Mouse (Mus musculus): ENCODE data around the gene Prdm2. TPM values are rescaled to one million over a fixed set of nuclear protein-coding genes. Genes with fewer than 3 reads are reported as not detected.
A peak's percentile ranks its signal among the peaks of the same experiment; 100 is the strongest.

Prdm2 gene
- polyA plus RNA-seq, 1 experiment from 2014 or later, result 16.9 TPM

DNA sequence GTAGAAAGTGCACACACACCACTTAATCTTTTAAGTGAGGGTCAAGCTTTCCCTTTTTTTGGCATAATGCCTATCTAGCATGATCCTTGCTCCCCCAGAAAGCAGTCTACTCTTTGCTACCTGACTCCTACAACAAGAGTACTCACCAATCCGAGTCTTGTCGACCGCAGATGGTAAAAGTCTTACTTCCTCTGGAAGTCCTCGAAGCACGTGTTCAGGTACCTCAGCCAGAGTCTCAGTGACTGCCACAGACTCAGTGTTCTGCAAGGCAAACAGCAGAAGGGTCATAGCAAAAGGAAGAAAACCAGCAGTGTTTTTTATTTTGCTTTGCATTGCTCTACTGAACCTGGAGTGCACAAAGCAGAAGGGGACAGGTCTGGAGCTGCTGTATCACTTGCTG lies 32.1 kb downstream of the Prdm2 start:
- 91% methylated on average over 5 of the region's 5 CpGs for WGBS
- H3K36me3 ChIP-seq (ENCODE audit: control insufficient read depth, insufficient read depth, low read length), result no peaks in the 10 kb centered on the region
- no peak for DNase-seq (ENCODE audit: low spot score)

DNA sequence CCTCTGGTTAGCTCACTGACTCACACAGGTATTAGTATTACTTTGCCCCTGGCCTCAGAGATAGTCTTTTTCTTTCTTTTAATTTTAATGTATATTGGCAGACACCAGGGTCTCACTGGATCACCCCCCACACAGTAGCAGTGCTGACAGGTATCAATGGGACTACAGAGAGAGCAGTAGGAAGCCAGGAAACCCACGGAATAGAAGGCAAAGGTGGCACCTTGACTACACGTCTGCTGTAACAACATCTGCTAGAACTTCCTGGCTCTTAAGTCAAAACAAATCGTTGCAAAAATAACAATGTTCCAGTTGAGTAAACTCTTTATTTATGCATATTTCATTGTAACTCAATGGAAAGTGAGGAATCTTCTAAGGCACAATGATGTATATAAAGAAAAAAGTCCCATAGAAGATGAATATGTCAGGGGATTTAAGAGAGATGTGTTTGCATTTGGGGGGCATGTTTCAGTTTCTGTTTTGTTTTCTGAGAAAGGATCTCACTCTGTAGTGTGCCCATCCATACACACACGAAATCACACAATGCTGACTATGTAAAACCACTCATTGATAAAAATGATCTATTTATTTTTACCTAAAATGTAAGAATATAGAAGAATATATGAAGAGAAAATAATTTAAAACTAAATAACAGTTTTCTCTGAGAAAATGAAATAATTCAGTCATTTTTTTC lies 41.0 kb downstream of the Prdm2 start:
- WGBS, result 66% methylated on average over 4 of the region's 4 CpGs
- Histone ChIP-seq H3K36me3 (ENCODE audit: control insufficient read depth, insufficient read depth, low read length) (no peaks in the 10 kb centered on the region), H3K4me2 (ENCODE audit: low read depth) (no peak overlapping the region), H3K4me1 (ENCODE audit: control insufficient read depth, insufficient read depth, low read length) (no peaks in the 10 kb centered on the region), H3K27me3 (ENCODE audit: control insufficient read depth, insufficient read depth, low read length) (no peaks in the 10 kb centered on the region), H3K9me3 (ENCODE audit: control insufficient read depth, low read length) (no peaks in the 10 kb centered on the region), H3K9ac (ENCODE audit: low read length) (no peak overlapping the region), H3K27ac (ENCODE audit: low read depth, low read length) (no peak overlapping the region), H3K4me3 (ENCODE audit: low read depth, low read length) (no peak overlapping the region)
- ATAC-seq (ENCODE audit: insufficient read depth, low FRiP score, low TSS enrichment) (no peak), DNase-seq (ENCODE audit: low spot score) (no peak)

More for the DNA sequence above, 32.1 kb downstream of the Prdm2 start:
- H3K27me3 ChIP-seq (ENCODE audit: control insufficient read depth, insufficient read depth, low read length), result no peaks in the 10 kb centered on the region
- no peak overlapping the region for H3K4me3 ChIP-seq (ENCODE audit: low read depth, low read length)
- H3K9me3 ChIP-seq (ENCODE audit: control insufficient read depth, low read length), result no peaks in the 10 kb centered on the region
- no peak for ATAC-seq (ENCODE audit: insufficient read depth, low FRiP score, low TSS enrichment)
- no peaks in the 10 kb centered on the region for H3K4me1 ChIP-seq (ENCODE audit: control insufficient read depth, insufficient read depth, low read length)
- no peak overlapping the region for H3K4me2 ChIP-seq (ENCODE audit: low read depth)
- no peak overlapping the region for H3K9ac ChIP-seq (ENCODE audit: low read length)
- H3K27ac ChIP-seq (ENCODE audit: low read depth, low read length), result no peak overlapping the region

DNA sequence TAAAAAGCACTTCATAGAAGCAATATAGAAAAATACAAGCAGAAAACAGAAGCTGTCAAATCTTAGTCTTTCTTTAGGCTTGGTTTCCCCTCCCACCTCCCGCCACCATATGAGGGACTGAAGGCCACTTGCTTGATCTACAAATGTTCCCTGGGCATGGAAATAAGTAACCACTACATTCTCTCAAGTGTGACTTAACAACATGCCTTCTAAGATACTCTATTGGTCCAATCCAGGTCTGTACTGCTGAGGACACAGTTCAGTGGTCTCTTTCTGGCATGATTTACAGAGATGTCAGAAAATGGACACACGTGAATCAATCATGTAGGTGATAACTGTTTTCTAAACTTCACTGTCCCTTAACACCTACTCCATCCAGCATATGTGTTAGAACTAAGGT lies 42.5 kb downstream of the Prdm2 start:
- Histone ChIP-seq H3K9me3 (ENCODE audit: control insufficient read depth, low read length) (no peaks in the 10 kb centered on the region), H3K36me3 (ENCODE audit: control insufficient read depth, insufficient read depth, low read length) (no peaks in the 10 kb centered on the region), H3K9ac (ENCODE audit: low read length) (no peak overlapping the region), H3K4me2 (ENCODE audit: low read depth) (no peak overlapping the region), H3K4me1 (ENCODE audit: control insufficient read depth, insufficient read depth, low read length) (no peaks in the 10 kb centered on the region), H3K4me3 (ENCODE audit: low read depth, low read length) (no peak overlapping the region), H3K27ac (ENCODE audit: low read depth, low read length) (no peak overlapping the region), H3K27me3 (ENCODE audit: control insufficient read depth, insufficient read depth, low read length) (no peaks in the 10 kb centered on the region)
- DNase-seq (ENCODE audit: low spot score) (no peak), ATAC-seq (ENCODE audit: insufficient read depth, low FRiP score, low TSS enrichment) (no peak)
- 92% methylated on average over 2 of the region's 2 CpGs for WGBS

DNA sequence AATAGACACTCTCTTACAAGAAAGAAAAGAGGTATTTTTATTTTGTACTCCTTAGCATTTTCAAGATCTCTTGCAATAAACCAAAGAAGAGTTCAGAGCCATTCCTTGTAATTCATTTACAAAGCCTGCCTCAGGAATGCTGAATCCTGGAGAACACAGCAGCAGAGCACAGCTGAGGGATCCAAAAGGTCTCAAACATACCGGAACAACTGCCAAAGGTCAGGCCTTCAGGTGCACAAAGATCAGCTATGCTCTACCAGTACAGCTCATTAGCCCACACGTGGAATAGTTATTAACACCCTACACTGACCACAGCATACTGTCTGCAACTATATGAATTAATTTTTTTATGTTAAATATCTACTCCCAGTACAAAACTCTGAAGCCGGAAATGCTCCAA lies 44.7 kb downstream of the Prdm2 start:
- DNase-seq (ENCODE audit: low spot score), result no peak
- no peak overlapping the region for H3K9ac ChIP-seq (ENCODE audit: low read length)
- no peaks in the 10 kb centered on the region for H3K27me3 ChIP-seq (ENCODE audit: control insufficient read depth, insufficient read depth, low read length)
- 91% methylated on average over 3 of the region's 3 CpGs for WGBS
- H3K4me2 ChIP-seq (ENCODE audit: low read depth), result no peak overlapping the region
- no peak overlapping the region for H3K4me3 ChIP-seq (ENCODE audit: low read depth, low read length)
- H3K9me3 ChIP-seq (ENCODE audit: control insufficient read depth, low read length), result no peaks in the 10 kb centered on the region
- ATAC-seq (ENCODE audit: insufficient read depth, low FRiP score, low TSS enrichment), result no peak
- no peaks in the 10 kb centered on the region for H3K4me1 ChIP-seq (ENCODE audit: control insufficient read depth, insufficient read depth, low read length)
- H3K27ac ChIP-seq (ENCODE audit: low read depth, low read length), result no peak overlapping the region
- no peaks in the 10 kb centered on the region for H3K36me3 ChIP-seq (ENCODE audit: control insufficient read depth, insufficient read depth, low read length)

DNA sequence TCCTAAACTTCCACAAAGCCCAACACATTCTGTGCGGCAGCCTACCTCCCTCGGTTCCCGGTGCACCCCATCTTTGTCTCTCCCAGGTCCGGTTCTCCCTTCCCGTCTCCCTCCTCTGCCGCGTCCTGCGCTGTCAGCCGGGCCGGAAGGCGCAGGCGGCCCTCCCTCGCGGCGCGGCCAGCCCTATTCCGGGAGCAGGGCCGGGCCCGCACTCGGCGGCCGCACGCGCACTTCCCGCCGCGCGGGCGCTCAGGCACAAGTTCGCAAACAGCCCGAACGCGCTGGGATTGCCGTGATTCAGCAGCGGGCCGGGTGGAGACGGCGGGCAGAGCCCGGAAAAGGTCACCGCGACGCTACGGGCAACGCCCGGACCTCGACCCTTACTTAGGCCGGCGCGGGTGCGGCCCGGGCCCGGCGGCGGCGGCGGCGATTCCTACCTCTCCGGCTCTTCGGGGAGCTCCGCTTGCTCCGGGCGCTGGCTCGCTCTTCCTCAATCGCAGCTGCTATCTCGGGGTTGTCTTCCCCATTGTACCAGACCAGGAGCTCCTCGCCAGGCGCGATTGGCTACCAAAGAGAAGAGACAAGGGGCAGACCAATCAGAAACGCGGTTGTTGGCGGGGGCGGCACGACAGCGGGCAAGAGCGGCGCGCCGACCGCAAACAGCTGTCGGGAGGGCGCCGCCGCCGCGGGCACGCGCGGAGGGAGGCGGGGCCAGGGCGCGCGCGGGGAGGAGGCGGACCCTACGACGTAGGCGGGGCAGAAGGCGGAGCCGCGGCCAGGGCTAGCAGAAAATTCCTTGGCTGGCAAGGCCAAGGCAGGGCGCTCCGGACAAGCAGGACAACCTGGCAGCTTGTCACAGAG lies 50.9 kb downstream of the Prdm2 start:
- peak overlapping the region; percentile 79 for H3K4me3 ChIP-seq (ENCODE audit: low read depth, low read length)
- ATAC-seq (ENCODE audit: insufficient read depth, low FRiP score, low TSS enrichment), result peak; percentile 100
- peaks cover 12% of the 10 kb centered on the region; the same call in 1 of the 2 replicates for H3K4me1 ChIP-seq (ENCODE audit: control insufficient read depth, insufficient read depth, low read length)
- under 1% methylated on average over 102 of the region's 102 CpGs for WGBS
- H3K9ac ChIP-seq (ENCODE audit: low read length), result peak overlapping the region; percentile 96
- H3K9me3 ChIP-seq (ENCODE audit: control insufficient read depth, low read length), result no peaks in the 10 kb centered on the region
- H3K36me3 ChIP-seq (ENCODE audit: control insufficient read depth, insufficient read depth, low read length), result no peaks in the 10 kb centered on the region; the same call in 1 of the 2 replicates
- no peaks in the 10 kb centered on the region for H3K27me3 ChIP-seq (ENCODE audit: control insufficient read depth, insufficient read depth, low read length)
- peak; percentile 97 for DNase-seq (ENCODE audit: low spot score)
- H3K27ac ChIP-seq (ENCODE audit: low read depth, low read length), result peak overlapping the region; percentile 99
- peak overlapping the region; percentile 51 for H3K4me2 ChIP-seq (ENCODE audit: low read depth)

DNA sequence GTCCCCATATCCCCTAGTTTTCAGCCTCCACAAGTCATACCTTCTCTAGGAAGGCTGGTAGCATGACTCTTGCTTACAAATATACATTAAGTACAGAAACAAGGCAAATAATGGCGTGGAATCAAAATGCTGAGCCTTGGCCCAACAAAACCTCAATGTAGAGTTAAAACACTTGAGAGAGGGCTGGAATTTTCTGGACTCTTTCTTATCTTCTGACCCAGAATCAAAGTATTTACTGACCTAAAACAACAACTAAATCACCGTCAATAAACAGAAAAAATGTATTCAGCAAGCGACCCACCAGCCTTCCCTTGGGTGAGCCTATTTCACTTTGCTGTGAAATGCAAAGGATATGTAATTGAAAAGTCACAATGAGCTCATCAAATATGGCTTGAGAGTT lies 52.0 kb downstream of the Prdm2 start:
- no peaks in the 10 kb centered on the region for H3K27me3 ChIP-seq (ENCODE audit: control insufficient read depth, insufficient read depth, low read length)
- no peaks in the 10 kb centered on the region; the same call in 1 of the 2 replicates for H3K36me3 ChIP-seq (ENCODE audit: control insufficient read depth, insufficient read depth, low read length)
- peak overlapping the region; percentile 51 for H3K4me2 ChIP-seq (ENCODE audit: low read depth)
- WGBS, result 57% methylated on average over 3 of the region's 3 CpGs
- no peak overlapping the region for H3K27ac ChIP-seq (ENCODE audit: low read depth, low read length)
- H3K4me1 ChIP-seq (ENCODE audit: control insufficient read depth, insufficient read depth, low read length), result peaks cover 12% of the 10 kb centered on the region; the same call in 1 of the 2 replicates
- DNase-seq (ENCODE audit: low spot score), result no peak
- peak overlapping the region; percentile 79 for H3K4me3 ChIP-seq (ENCODE audit: low read depth, low read length)
- peak overlapping the region; percentile 96 for H3K9ac ChIP-seq (ENCODE audit: low read length)
- no peaks in the 10 kb centered on the region for H3K9me3 ChIP-seq (ENCODE audit: control insufficient read depth, low read length)
- no peak for ATAC-seq (ENCODE audit: insufficient read depth, low FRiP score, low TSS enrichment)

DNA sequence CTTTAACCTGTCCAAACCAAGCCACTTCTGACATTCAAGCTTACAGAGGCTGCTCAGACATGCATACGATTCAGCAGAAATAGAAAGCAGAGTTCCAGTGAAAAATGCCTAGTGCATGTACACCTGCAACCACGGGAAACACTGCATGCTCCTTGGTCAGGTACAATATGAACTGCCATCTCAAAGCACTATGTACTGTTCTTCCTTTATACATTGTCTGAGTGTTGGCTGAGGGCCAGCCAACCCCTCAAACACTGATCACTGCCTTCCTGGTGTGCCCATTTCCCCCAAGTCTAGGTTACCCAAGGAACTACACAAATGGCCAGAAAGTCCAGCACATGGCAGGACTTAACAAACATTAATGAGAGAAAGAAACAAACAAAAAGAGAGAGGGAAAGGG lies 53.5 kb downstream of the Prdm2 start:
- no peak overlapping the region for H3K4me3 ChIP-seq (ENCODE audit: low read depth, low read length)
- no peaks in the 10 kb centered on the region for H3K9me3 ChIP-seq (ENCODE audit: control insufficient read depth, low read length)
- no peak overlapping the region for H3K27ac ChIP-seq (ENCODE audit: low read depth, low read length)
- H3K27me3 ChIP-seq (ENCODE audit: control insufficient read depth, insufficient read depth, low read length), result no peaks in the 10 kb centered on the region
- 94% methylated on average over 2 of the region's 2 CpGs for WGBS
- no peaks in the 10 kb centered on the region; the same call in 1 of the 2 replicates for H3K36me3 ChIP-seq (ENCODE audit: control insufficient read depth, insufficient read depth, low read length)
- peaks cover 12% of the 10 kb centered on the region; the same call in 1 of the 2 replicates for H3K4me1 ChIP-seq (ENCODE audit: control insufficient read depth, insufficient read depth, low read length)
- DNase-seq (ENCODE audit: low spot score), result no peak
- no peak overlapping the region for H3K4me2 ChIP-seq (ENCODE audit: low read depth)
- ATAC-seq (ENCODE audit: insufficient read depth, low FRiP score, low TSS enrichment), result no peak
- H3K9ac ChIP-seq (ENCODE audit: low read length), result no peak overlapping the region

DNA sequence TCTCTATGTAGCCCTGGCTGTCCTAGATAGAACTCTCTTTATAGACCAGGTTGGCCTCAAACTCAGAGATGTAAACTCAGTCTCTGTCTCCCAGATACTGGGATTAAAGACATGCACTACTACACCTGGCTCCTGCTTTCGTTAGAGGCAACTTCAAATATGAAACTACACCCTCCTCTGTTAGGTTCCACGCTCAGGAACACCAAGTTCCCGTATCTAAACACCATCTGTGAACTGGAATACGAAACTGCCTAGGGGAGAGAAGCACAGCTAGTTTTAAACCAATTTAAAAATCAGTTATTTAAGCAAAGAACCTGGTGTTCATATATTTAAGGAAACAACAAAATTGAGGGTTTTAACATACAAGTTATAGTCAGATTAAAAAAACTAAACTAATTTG lies 56.9 kb downstream of the Prdm2 start:
- H3K9me3 ChIP-seq (ENCODE audit: control insufficient read depth, low read length), result no peaks in the 10 kb centered on the region
- no peak for ATAC-seq (ENCODE audit: insufficient read depth, low FRiP score, low TSS enrichment)
- H3K4me1 ChIP-seq (ENCODE audit: control insufficient read depth, insufficient read depth, low read length), result peaks cover 11% of the 10 kb centered on the region; the same call in 1 of the 2 replicates
- H3K9ac ChIP-seq (ENCODE audit: low read length), result no peak overlapping the region
- no peaks in the 10 kb centered on the region; the same call in 1 of the 2 replicates for H3K36me3 ChIP-seq (ENCODE audit: control insufficient read depth, insufficient read depth, low read length)
- H3K4me3 ChIP-seq (ENCODE audit: low read depth, low read length), result no peak overlapping the region
- H3K27ac ChIP-seq (ENCODE audit: low read depth, low read length), result no peak overlapping the region
- no peak overlapping the region for H3K4me2 ChIP-seq (ENCODE audit: low read depth)
- H3K27me3 ChIP-seq (ENCODE audit: control insufficient read depth, insufficient read depth, low read length), result no peaks in the 10 kb centered on the region
- 86% methylated on average over 4 of the region's 4 CpGs for WGBS
- DNase-seq (ENCODE audit: low spot score), result no peak
